Mouse (Mus musculus): ENCODE measurements at regions not wholly inside any gene's neighbourhood (a gene's known extent, or its start where the extent isn't known, plus 50 kb on each side); places are given as distances from the start of the nearest gene placed in this dataset.

- no peaks in the 10 kb centered on the region for H3K27me3 ChIP-seq (replicated peaks; ENCODE audit: control insufficient read depth, insufficient read depth, low read length)
Measured at GRCm38 (mm10) chr1:76136810-76137209, 590.7 kb downstream of the Slc4a3 start.

GRCm38 (mm10) chr1:76137701-76138100 is 591.6 kb downstream of the Slc4a3 start:
- H3K4me3 ChIP-seq (ENCODE audit: low read depth, low read length), result no peak overlapping the region
- no peak overlapping the region for H3K27ac ChIP-seq (ENCODE audit: low read depth, low read length)
- H3K9ac ChIP-seq (ENCODE audit: low read depth, low read length), result no peak overlapping the region
- H3K27me3 ChIP-seq (replicated peaks; ENCODE audit: control insufficient read depth, insufficient read depth, low read length), result no peaks in the 10 kb centered on the region
- ATAC-seq, result no peak
- no peak overlapping the region for H3K4me2 ChIP-seq (replicated peaks; ENCODE audit: low read depth)
- no peaks in the 10 kb centered on the region for H3K9me3 ChIP-seq (ENCODE audit: control insufficient read depth)
- 67% methylated on average over 6 of the region's 6 CpGs for WGBS
- no peaks in the 10 kb centered on the region for H3K36me3 ChIP-seq (ENCODE audit: control insufficient read depth, insufficient read depth)
- H3K4me1 ChIP-seq (replicated peaks; ENCODE audit: control insufficient read depth, insufficient read depth, low read length), result no peaks in the 10 kb centered on the region
- no peak for TF ChIP-seq CTCF (IDR thresholded peaks at IDR 0.05; ENCODE audit: low read depth)

More at GRCm38 (mm10) chr1:76136810-76137209, 590.7 kb downstream of the Slc4a3 start:
- 81% methylated on average over 1 of the region's 1 CpGs for WGBS
- H3K9ac ChIP-seq (ENCODE audit: low read depth, low read length), result no peak overlapping the region
- no peak overlapping the region for H3K4me2 ChIP-seq (replicated peaks; ENCODE audit: low read depth)
- H3K27ac ChIP-seq (ENCODE audit: low read depth, low read length), result no peak overlapping the region
- TF ChIP-seq CTCF (IDR thresholded peaks at IDR 0.05; ENCODE audit: low read depth), result no peak
- no peaks in the 10 kb centered on the region for H3K9me3 ChIP-seq (ENCODE audit: control insufficient read depth)
- no peaks in the 10 kb centered on the region for H3K4me1 ChIP-seq (replicated peaks; ENCODE audit: control insufficient read depth, insufficient read depth, low read length)
- no peak for ATAC-seq
- H3K4me3 ChIP-seq (ENCODE audit: low read depth, low read length), result no peak overlapping the region
- no peaks in the 10 kb centered on the region for H3K36me3 ChIP-seq (ENCODE audit: control insufficient read depth, insufficient read depth)

- no peak overlapping the region for H3K4me2 ChIP-seq (replicated peaks; ENCODE audit: low read depth)
- no peaks in the 10 kb centered on the region for H3K9me3 ChIP-seq (ENCODE audit: control insufficient read depth)
- no peak for TF ChIP-seq CTCF (IDR thresholded peaks at IDR 0.05; ENCODE audit: low read depth)
- WGBS, result 77% methylated on average over 5 of the region's 5 CpGs
- H3K4me3 ChIP-seq (ENCODE audit: low read depth, low read length), result no peak overlapping the region
- H3K36me3 ChIP-seq (ENCODE audit: control insufficient read depth, insufficient read depth), result no peaks in the 10 kb centered on the region
- no peak overlapping the region for H3K27ac ChIP-seq (ENCODE audit: low read depth, low read length)
- H3K9ac ChIP-seq (ENCODE audit: low read depth, low read length), result no peak overlapping the region
- H3K27me3 ChIP-seq (replicated peaks; ENCODE audit: control insufficient read depth, insufficient read depth, low read length), result no peaks in the 10 kb centered on the region
- no peak for ATAC-seq
- H3K4me1 ChIP-seq (replicated peaks; ENCODE audit: control insufficient read depth, insufficient read depth, low read length), result no peaks in the 10 kb centered on the region
Measured at GRCm38 (mm10) chr1:76143516-76143915, 597.5 kb downstream of the Slc4a3 start.

- H3K4me2 ChIP-seq (replicated peaks; ENCODE audit: low read depth), result no peak overlapping the region
- WGBS, result 79% methylated on average over 2 of the region's 2 CpGs
- no peak overlapping the region for H3K9ac ChIP-seq (ENCODE audit: low read depth, low read length)
Measured at GRCm38 (mm10) chr1:76148963-76149362, 602.9 kb downstream of the Slc4a3 start.

GRCm38 (mm10) chr1:76156291-76156690 is 610.2 kb downstream of the Slc4a3 start:
- H3K36me3 ChIP-seq (ENCODE audit: control insufficient read depth, insufficient read depth), result no peaks in the 10 kb centered on the region
- no peaks in the 10 kb centered on the region for H3K9me3 ChIP-seq (ENCODE audit: control insufficient read depth)
- WGBS, result 82% methylated on average over 8 of the region's 8 CpGs
- no peak for ATAC-seq
- H3K4me2 ChIP-seq (replicated peaks; ENCODE audit: low read depth), result no peak overlapping the region
- no peaks in the 10 kb centered on the region for H3K4me1 ChIP-seq (replicated peaks; ENCODE audit: control insufficient read depth, insufficient read depth, low read length)
- no peak overlapping the region for H3K4me3 ChIP-seq (ENCODE audit: low read depth, low read length)
- TF ChIP-seq CTCF (IDR thresholded peaks at IDR 0.05; ENCODE audit: low read depth), result no peak
- no peak overlapping the region for H3K27ac ChIP-seq (ENCODE audit: low read depth, low read length)
- no peaks in the 10 kb centered on the region for H3K27me3 ChIP-seq (replicated peaks; ENCODE audit: control insufficient read depth, insufficient read depth, low read length)
- no peak overlapping the region for H3K9ac ChIP-seq (ENCODE audit: low read depth, low read length)

More at GRCm38 (mm10) chr1:76148963-76149362, 602.9 kb downstream of the Slc4a3 start:
- Histone ChIP-seq H3K27me3 (replicated peaks; ENCODE audit: control insufficient read depth, insufficient read depth, low read length) (no peaks in the 10 kb centered on the region), H3K9me3 (ENCODE audit: control insufficient read depth) (no peaks in the 10 kb centered on the region), H3K4me3 (ENCODE audit: low read depth, low read length) (no peak overlapping the region), H3K27ac (ENCODE audit: low read depth, low read length) (no peak overlapping the region), H3K36me3 (ENCODE audit: control insufficient read depth, insufficient read depth) (no peaks in the 10 kb centered on the region), H3K4me1 (replicated peaks; ENCODE audit: control insufficient read depth, insufficient read depth, low read length) (no peaks in the 10 kb centered on the region)
- TF ChIP-seq CTCF (IDR thresholded peaks at IDR 0.05; ENCODE audit: low read depth), result no peak
- ATAC-seq, result no peak

- no peak for ATAC-seq
- no peak for TF ChIP-seq CTCF (IDR thresholded peaks at IDR 0.05; ENCODE audit: low read depth)
- Histone ChIP-seq H3K27me3 (replicated peaks; ENCODE audit: control insufficient read depth, insufficient read depth, low read length) (no peaks in the 10 kb centered on the region), H3K4me2 (replicated peaks; ENCODE audit: low read depth) (no peak overlapping the region), H3K4me1 (replicated peaks; ENCODE audit: control insufficient read depth, insufficient read depth, low read length) (no peaks in the 10 kb centered on the region), H3K9me3 (ENCODE audit: control insufficient read depth) (no peaks in the 10 kb centered on the region), H3K4me3 (ENCODE audit: low read depth, low read length) (no peak overlapping the region), H3K36me3 (ENCODE audit: control insufficient read depth, insufficient read depth) (no peaks in the 10 kb centered on the region), H3K9ac (ENCODE audit: low read depth, low read length) (no peak overlapping the region), H3K27ac (ENCODE audit: low read depth, low read length) (no peak overlapping the region)
- WGBS, result 33% methylated on average over 2 of the region's 2 CpGs
Measured at GRCm38 (mm10) chr1:76167486-76167885, 621.4 kb downstream of the Slc4a3 start.

GRCm38 (mm10) chr1:76181181-76181580 is 635.1 kb downstream of the Slc4a3 start:
- H3K4me2 ChIP-seq (replicated peaks; ENCODE audit: low read depth), result no peak overlapping the region
- H3K9me3 ChIP-seq (ENCODE audit: control insufficient read depth), result no peaks in the 10 kb centered on the region
- H3K4me1 ChIP-seq (replicated peaks; ENCODE audit: control insufficient read depth, insufficient read depth, low read length), result no peaks in the 10 kb centered on the region
- WGBS, result 85% methylated on average over 3 of the region's 3 CpGs
- H3K9ac ChIP-seq (ENCODE audit: low read depth, low read length), result no peak overlapping the region
- H3K4me3 ChIP-seq (ENCODE audit: low read depth, low read length), result no peak overlapping the region
- no peak for ATAC-seq
- no peak for TF ChIP-seq CTCF (IDR thresholded peaks at IDR 0.05; ENCODE audit: low read depth)
- no peak overlapping the region for H3K27ac ChIP-seq (ENCODE audit: low read depth, low read length)
- H3K27me3 ChIP-seq (replicated peaks; ENCODE audit: control insufficient read depth, insufficient read depth, low read length), result no peaks in the 10 kb centered on the region
- no peaks in the 10 kb centered on the region for H3K36me3 ChIP-seq (ENCODE audit: control insufficient read depth, insufficient read depth)
